Mouse (Mus musculus): ENCODE data around the gene Ell2.

DNA sequence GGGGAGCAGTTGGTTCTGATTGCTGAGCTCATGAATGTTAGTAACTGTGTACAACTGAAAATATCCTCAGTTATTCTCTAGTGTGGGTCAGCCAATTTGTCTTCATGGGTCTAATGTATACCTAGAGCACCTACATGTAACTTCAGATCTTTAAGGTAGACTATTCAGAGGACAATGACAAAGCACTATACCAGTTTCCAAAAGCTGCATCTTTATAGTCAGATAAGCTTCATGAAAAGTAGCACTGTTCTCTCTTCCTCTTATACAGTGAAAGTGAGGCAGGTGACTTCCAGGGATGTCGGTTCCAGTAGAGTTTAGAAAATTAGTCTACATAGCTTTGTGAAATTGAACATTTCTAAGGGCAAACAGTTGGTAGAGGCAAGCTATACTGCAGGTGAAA is 21.4 kb downstream of the Ell2 start:
- no peak for TF ChIP-seq CTCF (IDR thresholded peaks at IDR 0.05; ENCODE audit: low read depth, low read length)
- no peak for TF ChIP-seq EP300 (IDR thresholded peaks at IDR 0.05; ENCODE audit: insufficient read depth, low read depth, low read length)
- no peak for TF ChIP-seq POLR2A (IDR thresholded peaks at IDR 0.05; ENCODE audit: insufficient read depth, low read length)
